Mouse (Mus musculus) E14TG2a.4 (cell line): ENCODE data around the gene Ctcfl.

ENCODE experiments used
- CTCF ChIP-seq: conservative IDR thresholded peaks from 2 replicates; pipeline ENCODE4 v1.5.1; 2014; ENCODE audit warnings: low read length
- NANOG ChIP-seq: IDR thresholded peaks from 2 replicates; pipeline ENCODE4 v1.6.1; 2014; ENCODE audit warnings: borderline replicate concordance, low read length, mixed read lengths
- POU5F1 ChIP-seq: IDR thresholded peaks from 2 replicates; pipeline ENCODE4 v1.6.1; 2014; ENCODE audit warnings: low read length, borderline replicate concordance

DNA sequence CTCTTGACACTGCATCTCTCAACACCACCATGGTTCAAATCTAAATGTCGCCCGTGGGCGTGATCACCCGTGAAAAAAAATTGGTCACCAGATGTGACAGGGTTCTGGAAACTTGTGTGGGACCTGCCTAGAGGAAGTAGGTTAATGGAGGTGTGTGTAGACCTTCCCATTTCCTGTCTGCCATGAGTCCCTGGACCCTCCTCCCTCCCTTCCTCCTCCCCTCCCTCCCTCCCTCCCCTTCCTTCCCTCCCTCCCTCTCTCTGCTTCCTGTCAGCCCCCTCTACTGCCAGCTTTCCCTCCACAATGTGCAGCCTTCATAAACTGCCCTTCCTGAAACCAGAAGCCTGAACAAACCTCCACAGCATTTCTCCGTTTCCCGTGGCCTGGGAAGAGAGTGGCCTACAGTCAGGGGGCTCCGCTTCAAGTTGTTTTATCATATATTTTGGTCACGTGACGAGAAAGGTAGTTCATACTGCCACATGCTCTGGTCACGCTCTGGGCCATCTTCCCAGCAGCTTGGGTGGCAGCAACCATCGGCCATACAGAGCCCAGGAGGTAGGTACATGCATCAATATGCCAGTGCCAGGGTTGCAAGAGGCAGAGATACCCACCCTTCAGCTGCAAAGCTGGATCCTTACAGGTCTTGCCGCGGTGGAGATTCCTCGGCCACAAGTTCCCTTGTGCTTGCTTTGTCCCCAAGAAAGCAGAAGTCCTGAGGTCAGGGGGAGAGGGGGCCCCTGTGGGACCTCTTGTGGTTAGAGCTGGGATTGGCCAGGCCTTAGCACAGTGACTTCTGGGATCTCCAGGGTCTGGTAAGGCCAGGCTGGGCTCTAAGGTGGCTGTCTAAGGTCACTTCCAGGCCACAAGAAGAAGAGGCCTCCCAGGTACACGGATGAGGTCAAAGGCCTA lies 57.6 kb downstream of the Ctcfl start:
- no peak for TF ChIP-seq CTCF
- TF ChIP-seq POU5F1: no peak
- no peak for TF ChIP-seq NANOG
